Mouse (Mus musculus) heart, postnatal 0 days (tissue): ENCODE results near the gene Srd5a1. TPM values are rescaled to one million over a fixed set of nuclear protein-coding genes. Genes with fewer than 3 reads are reported as not detected.

Experiments used
- ATAC-seq: fragments of 200-750 bp; cut with Nextera tagmentation; 2 replicates; pipeline ENCODE4 v1.8.0; 2017; ENCODE audit warnings: low read depth, moderate number of reproducible peaks, moderate library complexity; ENCODE audit not compliant: insufficient read depth
- DNase-seq: peaks from one replicate; pipeline ENCODE4 v3.0.0-alpha.2; 2016; ENCODE audit warnings: low spot score
- H3K27ac ChIP-seq: fragments of 300-500 bp; sonication (generic); 2 replicates; pipeline ENCODE4 v1.5.1; 2014; ENCODE audit warnings: low read depth, mild to moderate bottlenecking
- H3K27me3 ChIP-seq: fragments of 300-500 bp; sonication (generic); 2 replicates; pipeline ENCODE4 v1.6.1; 2014; ENCODE audit warnings: low read length, mixed read lengths; ENCODE audit not compliant: control insufficient read depth, insufficient read depth
- H3K36me3 ChIP-seq: fragments of 300-500 bp; sonication (generic); replicated peaks from 2 replicates; pipeline ENCODE4 v1.6.1; 2014; ENCODE audit warnings: low read length, mixed read lengths; ENCODE audit not compliant: control insufficient read depth, insufficient read depth
- H3K4me1 ChIP-seq: fragments of 300-500 bp; sonication (generic); 2 replicates; pipeline ENCODE4 v1.6.1; 2014; ENCODE audit warnings: antibody characterized with exemption; ENCODE audit not compliant: control insufficient read depth, insufficient read depth
- H3K4me2 ChIP-seq: fragments of 300-500 bp; sonication (generic); 2 replicates; pipeline ENCODE4 v1.6.1; 2014; ENCODE audit warnings: low read depth, mild to moderate bottlenecking, low read length, moderate library complexity
- H3K4me3 ChIP-seq: fragments of 300-500 bp; sonication (generic); 2 replicates; pipeline ENCODE4 v1.5.1; 2014; ENCODE audit warnings: low read depth, low read length
- H3K9ac ChIP-seq: fragments of 300-500 bp; sonication (generic); replicated peaks from 2 replicates; pipeline ENCODE4 v1.6.1; 2014; ENCODE audit warnings: low read depth, low read length, mixed read lengths
- H3K9me3 ChIP-seq: fragments of 300-500 bp; sonication (generic); replicated peaks from 2 replicates; pipeline ENCODE4 v1.6.1; 2016; ENCODE audit warnings: low read length; ENCODE audit not compliant: control insufficient read depth
- CTCF ChIP-seq: IDR thresholded peaks from 2 replicates; pipeline ENCODE4 v1.5.1; 2016; ENCODE audit warnings: antibody characterized with exemption, control low read depth, low read depth
- EP300 ChIP-seq: IDR thresholded peaks from 2 replicates; pipeline ENCODE4 v1.6.1; 2016; ENCODE audit warnings: antibody characterized with exemption, low read depth
- WGBS: fragments of 180-500 bp; shearing (Covaris S2); extraction: QIAGEN DNeasy Blood & Tissue Kit; methylation state at CpG from one replicate; pipeline ENCODE4 v1.1.7; 2014; 5-methylcytosine and 5-hydroxymethylcytosine counted together
- polyA plus RNA-seq: library from polyadenylated mRNA; unstranded; fragments of >200 nt; fragmentation: Nextera tagmentation; extraction: Ambion mirVana; gene quantifications from 2 replicates; pipeline ENCODE4 v1.2.1, GENCODE M21; 2015
- total RNA-seq: library from RNA; depleted of rRNA; stranded (reverse); fragments of >200 nt; gene quantifications from 2 replicates; pipeline ENCODE4 v1.2.3, GENCODE M21; 2014; ENCODE audit warnings: low replicate concordance

Gene Srd5a1
- total and polyA plus RNA-seq, 2 experiments from 2014 or later, result 3.3 to 3.5 TPM

GRCm38 (mm10) chr13:69643937-69644336 lies 32.7 kb upstream of the Srd5a1 start:
- Histone ChIP-seq H3K27me3 (no peaks in the 10 kb centered on the region), H3K4me2 (no peak overlapping the region), H3K4me1 (no peaks in the 10 kb centered on the region), H3K9me3 (no peaks in the 10 kb centered on the region), H3K36me3 (0 out of 2 replicates have a peak, but pooled peaks cover 9% of the 10 kb centered on the region), H3K27ac (no peak overlapping the region), H3K4me3 (no peak overlapping the region), H3K9ac (no peak overlapping the region)
- DNase-seq (no peak), ATAC-seq (no peak)
- 74% methylated on average over 2 of the region's 2 CpGs for WGBS
- no peak for TF ChIP-seq EP300
- TF ChIP-seq CTCF, result no peak

GRCm38 (mm10) chr13:69642656-69643216 lies 31.5 kb upstream of the Srd5a1 start:
- DNase-seq (no peak), ATAC-seq (no peak)
- TF ChIP-seq CTCF, result no peak
- TF ChIP-seq EP300, result no peak
- H3K4me1 ChIP-seq, result no peaks in the 10 kb centered on the region
- H3K9ac ChIP-seq, result no peak overlapping the region
- no peak overlapping the region for H3K4me2 ChIP-seq
- no peak overlapping the region for H3K4me3 ChIP-seq
- no peaks in the 10 kb centered on the region for H3K27me3 ChIP-seq
- H3K9me3 ChIP-seq, result no peaks in the 10 kb centered on the region
- H3K27ac ChIP-seq, result no peak overlapping the region
- peaks cover 14% of the 10 kb centered on the region for H3K36me3 ChIP-seq
- WGBS, result 70% methylated on average over 5 of the region's 5 CpGs

GRCm38 (mm10) chr13:69641017-69641416 lies 29.8 kb upstream of the Srd5a1 start:
- ATAC-seq (no peak), DNase-seq (no peak)
- no peak overlapping the region for H3K4me2 ChIP-seq
- H3K4me3 ChIP-seq, result no peak overlapping the region
- H3K4me1 ChIP-seq, result no peaks in the 10 kb centered on the region
- H3K9ac ChIP-seq, result no peak overlapping the region
- H3K27ac ChIP-seq, result no peak overlapping the region
- 83% methylated on average over 3 of the region's 3 CpGs for WGBS
- no peaks in the 10 kb centered on the region for H3K27me3 ChIP-seq
- H3K36me3 ChIP-seq, result peaks cover 29% of the 10 kb centered on the region
- no peaks in the 10 kb centered on the region for H3K9me3 ChIP-seq
- TF ChIP-seq EP300 (no peak), CTCF (no peak)

- Histone ChIP-seq H3K36me3 (peaks cover 33% of the 10 kb centered on the region), H3K27ac (no peak overlapping the region), H3K27me3 (no peaks in the 10 kb centered on the region), H3K4me1 (no peaks in the 10 kb centered on the region), H3K9me3 (no peaks in the 10 kb centered on the region), H3K9ac (no peak overlapping the region), H3K4me2 (no peak overlapping the region), H3K4me3 (no peak overlapping the region)
- WGBS, result 79% methylated on average over 4 of the region's 4 CpGs
- DNase-seq (no peak), ATAC-seq (no peak)
- TF ChIP-seq CTCF (no peak), EP300 (no peak)
These were observed 29.3 kb upstream of the Srd5a1 start for GRCm38 (mm10) chr13:69640541-69640940.

GRCm38 (mm10) chr13:69640126-69640525 lies 28.9 kb upstream of the Srd5a1 start:
- no peak overlapping the region for H3K9ac ChIP-seq
- no peak overlapping the region for H3K27ac ChIP-seq
- H3K9me3 ChIP-seq, result no peaks in the 10 kb centered on the region
- no peak for DNase-seq
- no peaks in the 10 kb centered on the region for H3K4me1 ChIP-seq
- H3K4me2 ChIP-seq, result no peak overlapping the region
- TF ChIP-seq CTCF (no peak), EP300 (no peak)
- ATAC-seq, result no peak
- H3K36me3 ChIP-seq, result peaks cover 38% of the 10 kb centered on the region
- 87% methylated on average over 4 of the region's 4 CpGs for WGBS
- no peak overlapping the region for H3K4me3 ChIP-seq
- H3K27me3 ChIP-seq, result no peaks in the 10 kb centered on the region

- H3K36me3 ChIP-seq, result peaks cover 46% of the 10 kb centered on the region
- H3K4me1 ChIP-seq, result no peaks in the 10 kb centered on the region
- WGBS, result 75% methylated on average over 5 of the region's 5 CpGs
- H3K9ac ChIP-seq, result no peak overlapping the region
- ATAC-seq (no peak), DNase-seq (no peak)
- no peak overlapping the region for H3K4me3 ChIP-seq
- TF ChIP-seq EP300, result no peak
- no peak for TF ChIP-seq CTCF
- no peaks in the 10 kb centered on the region for H3K27me3 ChIP-seq
- H3K9me3 ChIP-seq, result no peaks in the 10 kb centered on the region
- H3K4me2 ChIP-seq, result no peak overlapping the region
- no peak overlapping the region for H3K27ac ChIP-seq
These were observed 28.0 kb upstream of the Srd5a1 start for GRCm38 (mm10) chr13:69639251-69639650.
